Mouse (Mus musculus) stomach, embryonic 16.5 days (tissue): Measurements from ENCODE around the gene E130208F15Rik. TPM values are rescaled to one million over a fixed set of nuclear protein-coding genes. Genes with fewer than 3 reads are reported as not detected.

ENCODE experiments used
- ATAC-seq: fragments of 200-750 bp; cut with Nextera tagmentation; 2 replicates; pipeline ENCODE4 v1.8.0; 2017; ENCODE audit warnings: moderate number of reproducible peaks, moderate TSS enrichment; ENCODE audit not compliant: insufficient read depth, low FRiP score
- H3K27ac ChIP-seq: fragments of 300-500 bp; sonication (generic); 2 replicates; pipeline ENCODE4 v1.5.1; 2014; ENCODE audit warnings: low read length
- H3K27me3 ChIP-seq: fragments of 300-500 bp; sonication (generic); 2 replicates; pipeline ENCODE4 v1.6.1; 2014; ENCODE audit warnings: low read length, control low read depth, mixed read lengths; ENCODE audit not compliant: control insufficient read depth, insufficient read depth
- H3K36me3 ChIP-seq: fragments of 300-500 bp; sonication (generic); 2 replicates; pipeline ENCODE4 v1.6.1; 2014; ENCODE audit warnings: low read length; ENCODE audit not compliant: control insufficient read depth, insufficient read depth
- H3K4me1 ChIP-seq: fragments of 300-500 bp; sonication (generic); 2 replicates; pipeline ENCODE4 v1.6.1; 2014; ENCODE audit warnings: low read length, control low read depth, mixed read lengths; ENCODE audit not compliant: control insufficient read depth, insufficient read depth
- H3K4me2 ChIP-seq: fragments of 300-500 bp; sonication (generic); 2 replicates; pipeline ENCODE4 v1.6.1; 2014; ENCODE audit warnings: low read depth, low read length, mixed read lengths
- H3K4me3 ChIP-seq: fragments of 300-500 bp; sonication (generic); replicated peaks from 2 replicates; pipeline ENCODE4 v1.5.1; 2014; ENCODE audit warnings: mild to moderate bottlenecking, low read length
- H3K9ac ChIP-seq: fragments of 300-500 bp; sonication (generic); 2 replicates; pipeline ENCODE4 v1.6.1; 2014; ENCODE audit warnings: low read length
- H3K9me3 ChIP-seq: fragments of 300-500 bp; sonication (generic); replicated peaks from 2 replicates; pipeline ENCODE4 v1.6.1; 2016; ENCODE audit warnings: low read length, control low read depth; ENCODE audit not compliant: control insufficient read depth
- WGBS: fragments of 180-500 bp; shearing (Covaris S2); extraction: QIAGEN DNeasy Blood & Tissue Kit; methylation state at CpG from one replicate; pipeline ENCODE4 v1.1.7; 2014; 5-methylcytosine and 5-hydroxymethylcytosine counted together
- polyA plus RNA-seq: library from polyadenylated mRNA; unstranded; fragments of >200 nt; fragmentation: Nextera tagmentation; extraction: Ambion mirVana; gene quantifications from 2 replicates; pipeline ENCODE4 v1.2.1, GENCODE M21; 2015

E130208F15Rik gene
- polyA plus RNA-seq, 1 experiment from 2014 or later, result not detected

- no peaks in the 10 kb centered on the region for H3K36me3 ChIP-seq
- H3K9me3 ChIP-seq, result no peaks in the 10 kb centered on the region
- WGBS, result 81% methylated on average over 17 of the region's 17 CpGs
- H3K27ac ChIP-seq, result peak overlapping the region; percentile 90
- H3K4me1 ChIP-seq, result peaks cover 21% of the 10 kb centered on the region
- H3K4me3 ChIP-seq, result peak overlapping the region; percentile 34
- H3K9ac ChIP-seq, result peak overlapping the region; percentile 60
- no peak for ATAC-seq
- H3K4me2 ChIP-seq, result peak overlapping the region; percentile 48
- no peaks in the 10 kb centered on the region for H3K27me3 ChIP-seq
Observed at GRCm38 (mm10) chr7:30360028-30360427, 38.5 kb downstream of the E130208F15Rik start.

GRCm38 (mm10) chr7:30362652-30363343 lies 41.3 kb downstream of the E130208F15Rik start, which contains the start of gene Lrfn3:
TSS of gene Lrfn3 (minus strand) at chr7:30362772.
- H3K9ac ChIP-seq, result peak within 1 kb of the TSS; percentile 80
- 1% methylated on average over 51 of the region's 55 CpGs for WGBS
- peaks cover 21% of the 10 kb centered on the region for H3K4me1 ChIP-seq
- H3K27me3 ChIP-seq, result no peaks in the 10 kb centered on the region
- H3K27ac ChIP-seq, result peak within 1 kb of the TSS; percentile 16; the same call in 1 of the 2 replicates
- no peaks in the 10 kb centered on the region for H3K36me3 ChIP-seq
- H3K9me3 ChIP-seq, result no peaks in the 10 kb centered on the region
- peak within 1 kb of the TSS; percentile 83 for H3K4me2 ChIP-seq
- ATAC-seq, result peak; percentile 73; the same call in 1 of the 2 replicates
- peak within 1 kb of the TSS; percentile 58 for H3K4me3 ChIP-seq

- H3K9me3 ChIP-seq, result no peaks in the 10 kb centered on the region
- WGBS, result 51% methylated on average over 6 of the region's 6 CpGs
- peak overlapping the region; percentile 80 for H3K9ac ChIP-seq
- H3K4me1 ChIP-seq, result peaks cover 21% of the 10 kb centered on the region
- H3K4me3 ChIP-seq, result peak overlapping the region; percentile 58
- H3K27me3 ChIP-seq, result no peaks in the 10 kb centered on the region
- no peaks in the 10 kb centered on the region for H3K36me3 ChIP-seq
- no peak overlapping the region for H3K27ac ChIP-seq
- H3K4me2 ChIP-seq, result peak overlapping the region; percentile 83
- no peak for ATAC-seq
Observed at GRCm38 (mm10) chr7:30363344-30363738, 41.8 kb downstream of the E130208F15Rik start.

- Histone ChIP-seq H3K36me3 (no peaks in the 10 kb centered on the region), H3K9me3 (no peaks in the 10 kb centered on the region), H3K9ac (no peak overlapping the region), H3K4me2 (no peak overlapping the region), H3K27ac (no peak overlapping the region), H3K27me3 (no peaks in the 10 kb centered on the region), H3K4me3 (no peak overlapping the region), H3K4me1 (peaks cover 5% of the 10 kb centered on the region)
- ATAC-seq, result no peak
- WGBS, result 60% methylated on average over 2 of the region's 2 CpGs
Observed at GRCm38 (mm10) chr7:30367466-30367865, 45.9 kb downstream of the E130208F15Rik start.

Other genes starting within 250 kb of the E130208F15Rik start
- gene Zfp82, start 248.8 kb upstream of the E130208F15Rik start, polyA plus RNA-seq, result 4.5 and 5.1 TPM in 2 replicates
- gene Gm26920, start 231.3 kb upstream of the E130208F15Rik start, polyA plus RNA-seq, result 0.70 and 0.87 TPM in 2 replicates
- 6.8 and 8.6 TPM in 2 replicates for gene Zfp566, start 231.2 kb upstream of the E130208F15Rik start, polyA plus RNA-seq
- 96.5 and 108 TPM in 2 replicates for gene Zfp260, start 227.0 kb upstream of the E130208F15Rik start, polyA plus RNA-seq
- 9.5 TPM in 2 replicates for gene Zfp382, start 199.8 kb upstream of the E130208F15Rik start, polyA plus RNA-seq
- gene Zfp146, start 152.0 kb upstream of the E130208F15Rik start, polyA plus RNA-seq, result 12.2 and 12.6 TPM in 2 replicates
- gene Cox7a1, start 137.6 kb upstream of the E130208F15Rik start, polyA plus RNA-seq, result 12.8 and 25.0 TPM in 2 replicates
- 90.0 and 98.5 TPM in 2 replicates for gene Capns1, start 122.9 kb upstream of the E130208F15Rik start, polyA plus RNA-seq
- 111 and 116 TPM in 2 replicates for gene Polr2i, start 89.8 kb upstream of the E130208F15Rik start, polyA plus RNA-seq
- 148 and 151 TPM in 2 replicates for gene Tbcb, start 89.5 kb upstream of the E130208F15Rik start, polyA plus RNA-seq
- gene Ovol3, start 86.0 kb upstream of the E130208F15Rik start, polyA plus RNA-seq, result 0.19 TPM in 1 of 2 replicates, not detected in the other
- 0.25 and 0.53 TPM in 2 replicates for gene Thap8, start 41.6 kb upstream of the E130208F15Rik start, polyA plus RNA-seq
- 7.1 and 7.3 TPM in 2 replicates for gene Wdr62, start 41.3 kb upstream of the E130208F15Rik start, polyA plus RNA-seq
- 21.4 and 22.6 TPM in 2 replicates for gene Clip3, start 30.0 kb upstream of the E130208F15Rik start, polyA plus RNA-seq
- 64.4 and 64.7 TPM in 2 replicates for gene Alkbh6, start 13.0 kb upstream of the E130208F15Rik start, polyA plus RNA-seq
- 54.0 and 54.3 TPM in 2 replicates for gene Syne4, start 6.9 kb upstream of the E130208F15Rik start, polyA plus RNA-seq
- 12.1 and 14.6 TPM in 2 replicates for gene Sdhaf1, start 2.2 kb downstream of the E130208F15Rik start, polyA plus RNA-seq
- 4.0 and 4.6 TPM in 2 replicates for gene Lrfn3, start 41.0 kb downstream of the E130208F15Rik start, polyA plus RNA-seq
- gene Tyrobp, start 92.0 kb downstream of the E130208F15Rik start, polyA plus RNA-seq, result 71.0 and 75.8 TPM in 2 replicates
- gene Hcst, start 98.1 kb downstream of the E130208F15Rik start, polyA plus RNA-seq, result 1.9 and 2.0 TPM in 2 replicates
- gene Nfkbid, start 100.0 kb downstream of the E130208F15Rik start, polyA plus RNA-seq, result 1.5 and 2.0 TPM in 2 replicates
- 29.2 and 33.0 TPM in 2 replicates for gene Aplp1, start 123.8 kb downstream of the E130208F15Rik start, polyA plus RNA-seq
- gene Kirrel2, start 135.9 kb downstream of the E130208F15Rik start, polyA plus RNA-seq, result 1.4 and 1.9 TPM in 2 replicates
- gene Nphs1, start 136.6 kb downstream of the E130208F15Rik start, polyA plus RNA-seq, result 3.4 and 4.2 TPM in 2 replicates
- 3.6 and 4.0 TPM in 2 replicates for gene Prodh2, start 171.9 kb downstream of the E130208F15Rik start, polyA plus RNA-seq
- 5.6 and 5.7 TPM in 2 replicates for gene Arhgap33, start 213.3 kb downstream of the E130208F15Rik start, polyA plus RNA-seq
- gene Hspb6, start 230.4 kb downstream of the E130208F15Rik start, polyA plus RNA-seq, result 69.8 and 72.4 TPM in 2 replicates
- 10.3 and 12.6 TPM in 2 replicates for gene Proser3, start 230.6 kb downstream of the E130208F15Rik start, polyA plus RNA-seq
- gene Lin37, start 238.1 kb downstream of the E130208F15Rik start, polyA plus RNA-seq, result 53.8 and 58.5 TPM in 2 replicates
- 73.4 and 80.7 TPM in 2 replicates for gene U2af1l4, start 241.6 kb downstream of the E130208F15Rik start, polyA plus RNA-seq
- gene Gm49396, start 241.6 kb downstream of the E130208F15Rik start, polyA plus RNA-seq, result 12.6 and 14.6 TPM in 2 replicates
- 137 and 156 TPM in 2 replicates for gene Psenen, start 241.9 kb downstream of the E130208F15Rik start, polyA plus RNA-seq
- 3.6 and 4.1 TPM in 2 replicates for gene Igflr1, start 243.7 kb downstream of the E130208F15Rik start, polyA plus RNA-seq